Mouse (Mus musculus) adrenal gland, postnatal 4 days (tissue): Measurements from ENCODE around the gene Rnf157. TPM values are rescaled to one million over a fixed set of nuclear protein-coding genes. Genes with fewer than 3 reads are reported as not detected.
"Not testable (repeated sequence)": the region's sequence is repeated elsewhere in the genome, so short reads cannot be mapped to it uniquely, and the experiment has no call there.

ENCODE experiments used
- DNase-seq, 2 experiments: peaks; one replicate each; pipeline ENCODE4 v3.0.0; 2021 to 2022; ENCODE audit warnings: low spot score in 2 of 2, mixed read lengths in 2 of 2
- total RNA-seq, 2 experiments: library from RNA; stranded (reverse); gene quantifications; 2 replicates each; pipeline ENCODE4 v1.2.3; 2021

The Rnf157 gene
- total RNA-seq, 2 experiments from 2014 or later, result 20.0 to 22.0 TPM

DNA sequence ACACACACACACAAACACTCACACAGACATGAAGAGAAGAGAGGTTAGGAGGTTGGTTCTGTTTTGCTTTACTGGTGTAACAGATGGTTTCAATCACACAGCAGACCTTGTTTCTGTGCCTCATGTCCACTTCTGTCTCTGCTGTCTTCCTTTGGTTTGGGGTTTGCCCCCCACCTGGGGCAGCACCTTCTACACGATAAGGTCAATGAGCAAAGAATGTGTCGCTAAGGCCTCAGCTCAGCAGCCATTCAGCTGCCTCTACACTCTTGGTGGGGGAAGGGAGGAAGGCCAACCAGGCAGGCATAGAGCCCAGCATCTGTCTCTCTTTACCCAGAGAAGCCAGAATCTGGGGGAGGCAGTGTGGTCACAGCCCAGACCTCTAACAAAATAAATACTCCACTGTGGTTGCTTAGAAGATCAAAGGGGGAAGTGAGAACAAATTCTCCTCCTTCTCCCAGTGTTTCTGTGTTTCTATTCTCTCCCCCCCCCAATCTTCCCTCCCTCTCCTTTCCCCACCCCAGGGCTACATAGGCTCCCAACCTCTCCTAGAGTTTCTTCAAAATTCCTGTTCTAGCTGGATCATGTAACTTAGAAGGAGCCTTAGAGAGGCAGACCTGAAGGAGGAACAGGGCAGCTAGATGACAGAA, 5.5 kb upstream of the Rnf157 start:
- no peak for DNase-seq

DNA sequence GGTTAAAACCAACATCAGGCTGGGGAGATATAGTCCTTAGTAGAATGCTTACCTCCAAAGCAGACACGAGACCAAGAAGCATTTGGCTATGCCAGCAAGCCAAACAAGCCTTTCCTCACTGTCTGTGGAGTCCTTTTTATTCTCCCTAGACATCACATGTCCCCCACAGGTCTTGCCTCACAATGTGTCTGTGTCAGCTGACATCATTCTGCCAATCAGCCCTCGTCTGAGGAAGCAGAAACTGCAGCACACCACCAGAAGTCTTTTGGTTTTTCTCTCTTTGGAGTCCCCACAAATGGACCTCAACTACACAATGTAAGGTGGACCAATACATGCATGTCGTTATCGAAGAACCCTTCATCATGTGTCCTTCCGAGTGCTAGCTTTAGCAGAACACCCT, 4.2 kb upstream of the Rnf157 start:
- DNase-seq, result no peak

DNA sequence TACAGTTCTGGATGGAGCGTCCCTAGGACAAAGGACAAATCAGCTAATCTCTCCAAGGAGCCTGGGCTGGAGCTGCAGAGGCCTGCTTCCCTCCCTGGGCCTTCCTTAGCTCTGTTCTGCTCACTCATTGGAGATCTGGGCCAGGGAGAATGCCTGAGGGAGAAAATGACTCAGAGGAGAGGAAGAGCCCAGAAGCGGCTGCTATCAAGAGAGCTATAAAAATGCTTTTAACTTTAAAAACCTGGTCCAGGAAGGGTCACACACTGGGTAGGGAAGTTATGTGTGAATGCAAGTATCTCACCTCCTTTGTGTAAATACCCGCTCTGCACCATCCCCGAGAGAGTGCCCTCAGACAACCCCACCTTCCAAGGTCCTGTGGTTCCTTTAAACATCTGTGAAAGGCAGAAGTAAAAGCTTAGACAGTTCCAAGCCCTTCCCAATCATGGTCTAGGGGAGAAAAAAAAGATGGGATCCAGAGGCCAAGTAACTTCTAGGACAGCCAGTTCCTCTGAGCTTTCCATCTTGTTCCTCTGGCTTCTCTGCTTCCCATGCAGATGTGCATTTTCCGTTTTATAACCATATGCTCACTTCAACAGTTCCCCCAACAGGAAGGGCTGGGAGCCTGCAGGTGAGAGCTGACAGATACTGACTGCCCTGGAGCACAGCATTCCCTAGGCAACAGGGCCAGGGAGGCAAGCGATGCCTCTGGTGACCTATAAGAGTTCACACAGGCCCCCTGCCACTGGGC, 3.5 kb upstream of the Rnf157 start:
- no peak for DNase-seq

DNA sequence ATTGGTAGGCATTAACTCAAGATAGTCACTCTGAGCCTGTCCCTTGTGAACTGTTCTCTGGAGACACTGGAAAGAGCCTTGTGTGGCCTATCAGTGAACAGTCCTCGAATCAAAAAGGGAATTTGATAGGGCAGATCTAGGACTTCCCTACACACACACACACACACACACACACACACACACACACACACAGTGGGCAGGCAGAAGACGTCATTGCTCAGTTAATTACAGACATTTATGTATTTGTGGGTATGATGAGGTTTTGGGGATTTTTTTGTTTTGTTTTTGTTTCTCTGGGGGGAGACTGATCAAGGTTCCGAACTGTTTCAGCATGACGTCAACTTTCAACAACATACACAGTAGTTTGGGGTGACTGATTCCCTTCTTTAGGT, 795 bp upstream of the Rnf157 start:
- no peak for DNase-seq

DNA sequence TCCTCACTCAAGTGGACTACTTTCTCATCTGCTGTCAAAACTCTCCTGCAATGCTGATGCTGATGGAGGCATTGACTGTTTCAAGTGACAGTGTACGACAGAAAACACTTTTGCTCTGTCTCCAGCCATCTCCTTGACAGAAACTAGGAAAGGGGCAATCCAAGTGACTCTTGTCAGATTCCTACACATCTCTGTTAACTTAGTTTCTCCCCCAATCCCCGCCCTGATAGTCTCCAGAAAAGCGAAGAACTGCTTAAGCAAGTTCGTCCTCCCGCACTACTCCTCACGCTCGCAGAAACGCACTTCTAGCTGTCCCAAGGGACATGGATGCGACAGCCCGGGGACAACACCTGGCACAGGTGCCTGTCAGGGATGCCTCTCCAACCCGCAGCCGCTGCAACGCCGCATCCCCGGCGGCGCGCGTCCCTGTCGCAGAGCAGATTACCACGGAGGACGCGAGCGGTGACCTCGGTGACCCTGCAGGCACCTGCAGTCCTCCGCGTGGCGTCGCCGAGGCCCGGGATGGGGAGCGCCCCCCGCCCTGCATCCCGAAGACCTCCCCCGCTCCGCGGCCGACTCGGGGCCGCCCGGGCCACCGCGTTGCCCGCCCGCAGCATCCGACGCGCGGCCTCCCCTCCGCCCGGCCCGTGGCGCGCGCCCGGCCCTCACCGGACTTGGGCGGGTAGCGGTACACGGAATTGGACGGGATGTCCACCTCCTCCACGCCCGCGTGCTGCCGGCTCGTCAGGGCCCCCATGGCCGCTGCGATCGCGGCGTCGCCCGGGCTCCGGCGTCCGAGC, 604 bp downstream of the Rnf157 start:
- DNase-seq, result no peak

DNA sequence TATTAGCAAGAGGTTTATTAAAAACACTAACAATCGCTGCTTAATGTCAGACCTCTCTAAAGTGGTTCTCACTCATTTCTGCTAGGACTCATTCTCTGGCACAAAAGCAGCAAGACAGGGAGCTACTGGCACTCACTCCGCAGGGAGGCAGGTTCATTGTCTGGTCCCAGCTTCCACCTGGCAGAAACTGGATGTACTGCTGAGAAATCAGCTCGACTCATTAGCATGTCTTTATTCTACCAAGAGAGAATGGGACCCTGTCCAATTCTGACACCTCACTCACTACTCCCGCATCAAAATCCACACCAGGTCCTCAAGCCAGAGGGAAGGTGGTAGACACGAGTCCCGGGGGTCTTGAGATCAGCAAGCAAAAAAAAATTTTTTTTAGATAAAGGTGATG, 1.2 kb downstream of the Rnf157 start:
- no peak for DNase-seq

DNA sequence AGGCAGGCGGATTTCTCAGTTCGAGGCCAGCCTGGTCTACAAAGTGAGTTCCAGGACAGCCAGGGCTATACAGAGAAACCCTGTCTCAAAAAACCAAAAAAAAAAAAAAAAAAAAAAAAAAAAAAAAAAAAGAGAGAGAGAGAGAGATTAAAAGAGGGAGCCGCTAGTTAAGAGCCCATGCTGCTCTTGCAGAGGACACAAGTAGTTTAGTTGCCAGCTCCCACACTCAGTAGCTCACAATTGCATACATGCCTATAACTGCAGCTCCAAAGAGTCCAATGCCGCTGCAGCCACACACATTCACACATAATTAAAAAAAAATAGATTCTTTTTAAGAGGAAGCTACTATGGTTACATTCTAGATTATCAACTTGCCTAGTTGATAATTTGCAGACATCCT, 2.4 kb downstream of the Rnf157 start:
- DNase-seq, result not testable (repeated sequence)

DNA sequence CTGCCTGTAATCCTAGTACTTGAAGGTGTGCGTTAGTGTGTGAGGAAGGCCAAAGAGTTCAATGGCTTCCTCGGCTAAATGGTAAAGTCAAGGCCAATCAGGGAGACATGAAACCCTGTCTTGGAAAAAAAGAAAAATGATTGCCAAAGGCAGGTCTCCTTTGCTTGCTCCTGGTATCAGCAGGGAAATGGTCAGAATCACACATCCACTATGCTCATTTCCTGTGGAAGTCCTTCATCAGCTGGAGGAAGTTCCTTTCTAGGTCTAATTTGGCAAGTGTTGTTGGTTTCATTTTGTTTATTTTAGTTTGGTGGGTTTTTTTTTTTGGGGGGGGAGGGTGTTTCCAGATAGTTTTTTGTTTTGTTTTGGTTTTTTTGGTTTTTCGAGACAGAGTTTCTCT, 3.8 kb downstream of the Rnf157 start:
- no peak for DNase-seq

DNA sequence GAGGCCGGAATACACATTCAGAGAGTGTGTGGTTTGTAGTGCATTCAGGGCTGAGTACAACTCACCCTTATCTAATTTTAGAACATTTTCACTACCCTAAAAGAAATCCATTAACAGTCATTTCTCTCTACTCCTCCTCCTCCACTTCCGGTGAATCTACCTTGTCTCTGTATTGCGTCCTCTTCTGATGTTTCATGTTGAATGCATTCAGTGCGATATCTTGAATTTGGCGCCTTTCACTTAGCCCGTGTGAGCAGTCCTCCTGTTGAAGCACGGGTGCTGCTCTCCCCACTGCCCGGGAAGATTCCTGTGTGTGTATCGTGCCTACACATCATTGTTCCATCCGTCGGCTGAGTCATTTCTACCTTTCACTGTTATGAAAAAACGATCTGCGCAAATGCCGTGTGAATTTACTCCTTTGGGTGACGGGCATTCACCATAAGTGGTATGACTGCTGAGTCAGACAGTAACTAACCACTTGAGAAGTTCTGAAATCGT, 6.6 kb downstream of the Rnf157 start:
- no peak for DNase-seq

DNA sequence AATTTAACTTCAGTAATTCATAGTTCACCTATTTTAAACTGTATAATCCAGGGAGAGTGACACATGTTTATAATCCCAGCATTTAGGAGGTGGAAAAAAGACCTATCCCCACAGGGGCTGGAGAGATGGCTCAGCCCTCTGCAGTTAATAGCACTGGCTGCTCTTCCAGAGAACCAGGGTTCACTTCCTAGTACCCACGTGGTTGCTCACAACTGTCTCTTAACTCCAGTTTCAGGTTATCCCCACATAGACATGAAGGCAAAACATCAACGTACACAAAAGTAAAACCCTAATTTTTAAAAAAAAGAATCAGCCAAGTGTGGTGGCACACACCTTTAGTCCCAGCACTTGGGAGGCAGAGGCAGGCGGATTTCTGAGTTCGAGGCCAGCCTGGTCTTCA, 7.2 kb downstream of the Rnf157 start:
- DNase-seq, result no peak

DNA sequence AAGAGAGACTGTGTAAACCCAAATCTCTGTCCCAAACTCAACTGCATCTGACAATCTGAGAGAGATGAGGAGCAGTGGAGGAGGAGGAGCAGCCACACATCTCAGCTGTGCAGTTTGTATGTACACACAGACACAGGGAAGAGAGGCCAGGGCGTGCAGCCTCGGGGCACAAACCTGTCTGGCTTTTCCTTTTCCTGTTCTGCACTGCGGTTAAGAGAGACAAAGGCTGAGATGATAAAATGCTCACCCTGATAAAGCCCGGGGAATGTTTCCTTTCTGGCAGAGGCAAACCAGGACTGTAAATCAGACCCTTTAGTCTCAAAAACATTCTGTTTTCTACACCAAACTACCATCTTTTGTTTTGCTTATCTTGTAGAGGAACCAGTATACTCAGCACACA, 12.3 kb downstream of the Rnf157 start:
- DNase-seq, result no peak

DNA sequence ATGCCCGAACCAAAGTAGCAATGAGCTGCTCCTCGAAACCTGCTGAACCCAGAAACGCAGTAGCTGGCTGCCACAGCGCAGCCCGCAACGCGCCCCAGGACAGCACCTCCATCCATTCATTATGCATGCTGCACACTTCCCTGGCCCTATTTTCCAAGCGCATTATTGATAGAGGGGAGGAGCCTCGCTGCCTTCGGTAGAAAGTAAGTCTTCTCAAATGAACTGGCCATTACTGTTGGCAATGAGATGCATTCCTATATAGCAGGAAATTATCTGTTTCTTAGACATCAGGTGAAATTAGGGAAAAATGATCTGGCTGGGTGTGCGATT, 14.5 kb downstream of the Rnf157 start:
- DNase-seq, result no peak

DNA sequence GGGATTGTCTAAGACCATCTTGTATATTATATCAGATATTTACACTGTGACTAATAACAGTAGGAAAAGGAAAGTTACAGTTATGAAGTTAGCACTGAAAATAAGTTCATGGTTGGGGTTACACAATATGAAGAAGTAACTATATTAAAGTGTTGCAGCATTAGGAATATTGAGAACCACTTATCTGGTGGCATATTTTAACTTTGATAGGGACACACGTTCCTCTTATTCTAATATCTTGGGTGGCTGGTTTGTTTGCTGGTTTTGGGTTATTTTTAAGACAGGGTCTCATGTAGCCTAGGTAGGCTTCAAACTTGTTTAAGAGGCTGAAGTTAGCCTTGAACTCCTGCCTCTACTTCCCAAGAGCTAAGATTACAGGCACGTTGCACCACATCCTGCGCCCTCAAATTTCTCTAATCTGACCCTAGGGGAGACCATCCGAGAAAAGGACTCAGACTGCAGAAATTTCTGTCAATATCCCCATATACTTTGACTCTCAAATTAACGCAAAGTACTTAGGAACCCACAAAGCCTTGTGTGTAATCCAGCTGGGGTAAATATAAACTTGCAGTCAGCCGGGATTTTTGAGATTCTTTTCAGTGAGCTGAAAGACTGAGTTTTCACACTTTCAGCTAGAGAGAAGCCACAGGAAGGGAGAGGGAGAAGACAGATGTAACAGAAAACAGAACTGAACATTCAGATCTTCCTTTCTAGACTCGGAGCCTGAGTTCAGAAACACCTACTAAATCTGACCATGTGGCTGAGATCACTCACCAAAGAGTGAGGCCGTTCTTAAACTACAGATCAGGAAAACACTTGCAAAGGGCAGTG, 15.1 kb downstream of the Rnf157 start:
- DNase-seq, result no peak

DNA sequence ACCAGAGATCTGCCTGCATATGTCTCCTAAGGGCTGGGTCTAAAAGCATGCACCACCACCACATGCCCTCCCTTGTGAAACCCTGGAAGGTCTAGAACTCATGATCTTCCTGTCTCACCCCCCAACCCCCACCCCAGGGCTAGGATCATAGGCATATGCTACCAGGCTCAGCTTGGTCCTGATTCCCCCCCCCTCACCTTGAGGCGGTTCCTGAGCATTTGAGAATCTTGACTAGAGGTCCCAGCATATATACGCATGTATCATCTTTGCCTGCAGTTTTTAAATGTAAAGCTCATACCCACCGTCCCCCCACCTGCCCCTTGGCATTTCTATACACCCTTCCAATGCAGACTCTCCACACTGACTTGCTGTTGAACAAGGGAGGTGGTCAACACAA, 15.9 kb downstream of the Rnf157 start:
- no peak for DNase-seq

DNA sequence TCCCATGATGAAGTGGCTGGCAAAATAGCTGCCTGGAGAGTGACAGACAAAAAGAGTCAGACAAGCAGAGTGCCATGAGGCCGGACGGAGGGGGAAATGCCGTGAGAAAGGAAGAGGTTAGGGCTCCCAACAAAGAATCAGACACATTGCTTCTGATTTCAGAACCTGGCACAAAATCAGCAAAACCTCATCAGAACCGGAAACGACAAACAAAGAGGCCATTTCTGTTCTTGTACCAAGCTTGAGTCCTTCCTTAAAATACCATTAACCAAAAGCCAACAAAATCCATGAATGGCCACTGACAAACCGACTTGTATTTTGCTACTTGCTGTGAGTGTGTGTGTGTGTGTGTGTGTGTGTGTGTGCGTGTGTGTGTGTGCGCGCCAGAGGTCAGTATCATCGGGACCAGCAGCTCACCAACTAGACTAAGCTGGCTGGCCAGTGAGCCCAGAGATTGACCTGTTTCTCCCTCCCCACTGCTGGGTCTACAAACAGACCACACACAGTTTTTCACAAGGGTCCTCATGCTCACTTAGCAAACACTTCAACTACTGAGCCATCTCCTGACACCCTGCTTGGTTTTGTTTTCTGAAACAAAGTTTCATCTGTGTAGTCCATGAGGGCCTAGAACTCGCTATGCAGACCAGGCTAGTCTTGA, 16.4 kb downstream of the Rnf157 start:
- no peak for DNase-seq

DNA sequence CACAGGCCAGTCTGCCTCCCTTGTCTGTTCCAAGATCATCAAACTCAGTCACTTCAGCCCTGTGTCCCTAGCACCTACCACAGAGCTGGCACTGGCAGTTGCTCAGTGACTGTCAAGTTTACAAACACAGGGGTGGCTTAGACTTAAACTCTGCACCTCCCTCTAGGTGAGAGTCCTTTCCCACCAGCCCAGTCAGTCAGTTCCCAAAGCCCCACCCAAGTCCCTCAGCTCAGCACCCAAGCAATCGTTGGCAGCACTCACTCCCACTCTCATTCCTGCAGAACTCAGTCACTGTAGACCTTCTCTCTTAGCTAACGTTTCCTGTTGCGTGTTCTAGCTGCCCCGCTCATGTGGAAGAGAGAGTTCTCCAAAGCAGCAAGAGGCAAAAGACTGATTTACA, 18.1 kb downstream of the Rnf157 start:
- no peak for DNase-seq

DNA sequence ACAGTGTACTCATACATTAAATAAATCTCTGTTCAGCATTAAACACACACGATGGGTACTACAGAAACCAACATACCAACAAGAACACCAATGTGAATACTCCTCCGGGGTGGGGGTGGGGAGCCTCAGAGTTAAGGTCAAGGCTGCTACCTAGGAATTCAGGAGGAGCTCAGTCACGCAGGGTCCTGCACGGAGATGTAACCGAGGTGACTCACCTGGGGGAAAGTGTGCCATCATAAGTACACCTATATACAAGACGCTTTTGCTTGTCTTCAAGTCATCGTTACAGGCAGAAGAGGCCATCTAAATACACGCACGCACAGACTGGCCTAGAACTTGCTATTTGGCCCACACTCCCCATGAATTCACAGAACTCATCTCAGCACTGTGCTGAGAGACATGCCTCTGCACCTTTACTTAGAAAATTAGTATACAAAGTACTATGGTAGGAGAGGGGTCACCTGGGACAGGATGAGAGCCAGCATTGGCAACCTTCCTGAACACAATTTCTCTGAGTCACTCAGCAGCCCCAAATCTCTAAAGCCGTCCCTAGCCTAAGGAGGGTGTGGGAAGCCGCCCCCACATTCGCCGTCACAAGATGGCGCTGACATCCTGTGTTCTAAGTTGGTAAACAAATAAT, 23.9 kb downstream of the Rnf157 start:
- DNase-seq, result no peak

DNA sequence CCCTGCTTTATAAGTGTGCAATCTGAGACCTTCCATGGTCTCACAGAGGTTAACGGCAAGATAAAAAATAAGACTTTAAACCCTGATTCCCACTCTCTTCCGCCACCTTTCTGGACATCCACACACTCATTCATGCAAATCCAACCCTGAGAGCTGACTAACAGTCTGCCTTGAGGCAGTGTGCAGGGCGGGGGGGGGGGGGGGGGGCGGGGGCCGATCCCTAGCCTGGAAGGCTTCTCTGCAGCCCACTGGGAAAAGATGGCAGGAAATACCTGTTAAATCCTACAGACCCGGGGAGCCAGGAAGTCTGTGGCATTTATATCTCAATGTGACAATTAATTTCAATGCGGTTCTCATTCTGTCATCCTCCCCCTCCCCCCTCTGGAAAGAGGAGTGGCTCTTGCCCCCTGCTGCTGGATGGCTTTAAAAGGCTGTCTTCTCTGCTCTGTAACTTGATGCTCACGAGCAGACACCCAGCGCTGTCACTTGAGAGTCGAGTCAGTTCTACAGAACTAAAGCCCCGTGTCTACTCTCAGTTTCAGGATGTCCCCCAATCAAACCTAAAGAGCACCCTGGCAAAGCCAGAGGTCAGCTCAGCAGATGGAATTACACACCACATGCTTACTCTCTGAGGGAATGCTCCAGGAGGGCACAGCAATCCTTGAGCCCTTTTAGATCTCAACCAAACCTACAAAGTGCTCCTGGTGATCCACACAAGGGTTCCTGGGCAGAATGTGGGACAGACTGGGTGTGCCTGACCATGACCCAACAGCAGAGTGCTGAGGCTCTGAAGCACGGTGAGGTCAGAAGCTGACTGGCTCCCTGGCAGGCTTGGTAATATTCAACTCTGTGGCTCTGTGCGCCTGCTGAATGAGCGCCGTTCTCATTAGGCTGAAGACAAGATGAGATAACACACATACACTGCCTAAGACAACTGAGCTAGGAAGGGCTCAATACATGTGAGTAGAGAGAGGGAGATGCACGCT, 25.5 kb downstream of the Rnf157 start:
- DNase-seq, result peak in 1 of 2 experiments; percentile 15

DNA sequence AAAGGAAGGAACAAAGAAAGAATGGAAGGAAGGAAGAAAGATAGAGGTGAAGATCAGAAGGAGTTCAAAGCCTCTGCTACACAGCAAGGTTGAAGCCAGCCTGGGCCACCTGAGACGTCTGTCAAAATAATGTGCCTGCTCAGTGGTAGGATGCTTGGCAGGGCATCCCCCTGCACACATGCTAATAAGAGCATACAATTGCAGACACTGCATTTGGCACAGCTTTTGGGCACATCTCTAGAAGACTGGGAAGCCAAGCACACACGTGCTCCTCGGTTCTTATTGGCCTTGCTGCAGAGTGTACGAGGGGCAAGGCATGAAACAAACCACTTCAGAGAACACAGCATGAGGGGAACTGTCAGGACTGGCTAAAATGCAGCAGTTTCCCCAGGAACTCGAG, 26.8 kb downstream of the Rnf157 start:
- no peak for DNase-seq
